Mouse (Mus musculus): ENCODE measurements around the gene Gdf11. TPM values are rescaled to one million over a fixed set of nuclear protein-coding genes. Genes with fewer than 3 reads are reported as not detected.

Gdf11 gene
- total RNA-seq, 2 experiments from 2014 or later, result 0.35 TPM; not detected in 1

- ATAC-seq (replicated peaks; ENCODE audit: low FRiP score, low TSS enrichment, poor library complexity, severe bottlenecking), result no peak
These were observed 29.7 kb upstream of the Gdf11 start for GRCm38 (mm10) chr10:128921251-128921650.

- ATAC-seq (replicated peaks; ENCODE audit: low FRiP score, low TSS enrichment, poor library complexity, severe bottlenecking), result no peak
These were observed 29.2 kb upstream of the Gdf11 start for GRCm38 (mm10) chr10:128920736-128921161.

- no peak for ATAC-seq (replicated peaks; ENCODE audit: low FRiP score, low TSS enrichment, poor library complexity, severe bottlenecking)
These were observed 28.4 kb upstream of the Gdf11 start for GRCm38 (mm10) chr10:128919966-128920365.

GRCm38 (mm10) chr10:128919203-128919631, 27.7 kb upstream of the Gdf11 start:
- no peak for ATAC-seq (replicated peaks; ENCODE audit: low FRiP score, low TSS enrichment, poor library complexity, severe bottlenecking)

GRCm38 (mm10) chr10:128918246-128918645, 26.7 kb upstream of the Gdf11 start:
- ATAC-seq (replicated peaks; ENCODE audit: low FRiP score, low TSS enrichment, poor library complexity, severe bottlenecking), result no peak

GRCm38 (mm10) chr10:128917400-128917799, 25.9 kb upstream of the Gdf11 start:
- no peak for ATAC-seq (replicated peaks; ENCODE audit: low FRiP score, low TSS enrichment, poor library complexity, severe bottlenecking)

GRCm38 (mm10) chr10:128916665-128917064, 25.1 kb upstream of the Gdf11 start:
- no peak for ATAC-seq (replicated peaks; ENCODE audit: low FRiP score, low TSS enrichment, poor library complexity, severe bottlenecking)

- ATAC-seq (replicated peaks; ENCODE audit: low FRiP score, low TSS enrichment, poor library complexity, severe bottlenecking), result no peak
These were observed 24.0 kb upstream of the Gdf11 start for GRCm38 (mm10) chr10:128915550-128915949.

GRCm38 (mm10) chr10:128913696-128914095, 22.2 kb upstream of the Gdf11 start:
- no peak for ATAC-seq (replicated peaks; ENCODE audit: low FRiP score, low TSS enrichment, poor library complexity, severe bottlenecking)

- ATAC-seq (replicated peaks; ENCODE audit: low FRiP score, low TSS enrichment, poor library complexity, severe bottlenecking), result peak; percentile 75
These were observed 21.7 kb upstream of the Gdf11 start for GRCm38 (mm10) chr10:128913219-128913618.

- no peak for ATAC-seq (replicated peaks; ENCODE audit: low FRiP score, low TSS enrichment, poor library complexity, severe bottlenecking)
These were observed 21.3 kb upstream of the Gdf11 start for GRCm38 (mm10) chr10:128912791-128913190.

- no peak for ATAC-seq (replicated peaks; ENCODE audit: low FRiP score, low TSS enrichment, poor library complexity, severe bottlenecking)
These were observed 20.8 kb upstream of the Gdf11 start for GRCm38 (mm10) chr10:128912268-128912667.

- ATAC-seq (replicated peaks; ENCODE audit: low FRiP score, low TSS enrichment, poor library complexity, severe bottlenecking), result no peak
These were observed 19.9 kb upstream of the Gdf11 start for GRCm38 (mm10) chr10:128911430-128911829.

- no peak for ATAC-seq (replicated peaks; ENCODE audit: low FRiP score, low TSS enrichment, poor library complexity, severe bottlenecking)
These were observed 18.7 kb upstream of the Gdf11 start for GRCm38 (mm10) chr10:128910066-128910841.

GRCm38 (mm10) chr10:128909567-128910028, 18.1 kb upstream of the Gdf11 start:
- ATAC-seq (replicated peaks; ENCODE audit: low FRiP score, low TSS enrichment, poor library complexity, severe bottlenecking), result 0 out of 2 replicates have a peak, but pooled peaks have one; percentile 9

- ATAC-seq (replicated peaks; ENCODE audit: low FRiP score, low TSS enrichment, poor library complexity, severe bottlenecking), result no peak
These were observed 17.4 kb upstream of the Gdf11 start for GRCm38 (mm10) chr10:128908778-128909448.

GRCm38 (mm10) chr10:128904812-128905211, 13.3 kb upstream of the Gdf11 start:
- ATAC-seq (replicated peaks; ENCODE audit: low FRiP score, low TSS enrichment, poor library complexity, severe bottlenecking), result no peak

- ATAC-seq (replicated peaks; ENCODE audit: low FRiP score, low TSS enrichment, poor library complexity, severe bottlenecking), result peak; percentile 39
These were observed 11.0 kb upstream of the Gdf11 start for GRCm38 (mm10) chr10:128902409-128902988.

GRCm38 (mm10) chr10:128901409-128901808, 9.9 kb upstream of the Gdf11 start:
- peak; percentile 60; the same call in 1 of the 2 replicates for ATAC-seq (replicated peaks; ENCODE audit: low FRiP score, low TSS enrichment, poor library complexity, severe bottlenecking)

GRCm38 (mm10) chr10:128900698-128901097, 9.2 kb upstream of the Gdf11 start, which contains the start of gene Cd63:
TSS of gene Cd63 (plus strand) at chr10:128900989.
- ATAC-seq (replicated peaks; ENCODE audit: low FRiP score, low TSS enrichment, poor library complexity, severe bottlenecking), result no peak
